Mouse (Mus musculus) embryonic stem cell, embryonic (primary cell): ENCODE data around the gene Spout1.

Experiments used
- CTCF ChIA-PET, 4 experiments: fragments of 300-600 bp in 2 of 4; fragments of 350-600 bp in 2 of 4; sonication (Branson Sonifier 250); formaldehyde crosslinking; loops; one replicate each; lab custom pipeline; 2022; ENCODE audit warnings: inconsistent platforms in 2 of 4; lab: Charles Lee
- POLR2A ChIA-PET, 4 experiments: fragments of 300-600 bp in 2 of 4; fragments of 350-600 bp in 2 of 4; sonication (Branson Sonifier 250); formaldehyde crosslinking; loops; one replicate each; lab custom pipeline; 2022; ENCODE audit warnings: antibody characterized with exemption in 4 of 4, inconsistent platforms in 1 of 4; lab: Charles Lee

The Spout1 gene

GRCm38 (mm10) chr2:30128789-30129188 is 49.5 kb downstream of the Spout1 start:
- ChIA-PET POLR2A (interaction anchor here in 2 of 4 experiments (1.3 to 10.3 kb wide), 5 partner anchors 8 to 80 kb away, joined by 3 to 393 read pairs (median 7); partner anchors contain the start of genes Spout1 (in 1 of the 2) and Wdr34 (in 1 of the 2)), CTCF (no interaction called here)

- CTCF ChIA-PET, result interaction anchor here in 3 of 4 experiments (0.6 to 1.9 kb wide), 9 partner anchors 9 to 345 kb away, joined by 3 to 9 read pairs (median 4); partner anchors contain the start of genes Spout1 (in 1 of the 3) and Tbc1d13 (in 1 of the 3)
- POLR2A ChIA-PET, result interaction anchor here (0.5 to 9.7 kb wide), 61 partner anchors 9 to 1661 kb away, joined by 3 to 229 read pairs (median 5); partner anchors contain the start of genes Endog (in 3 of the 4), Tbc1d13 (in 3 of the 4), Phyhd1 (in 2 of the 4) and Spout1 (in 2 of the 4)
Measured at GRCm38 (mm10) chr2:30124472-30125274, 53.6 kb downstream of the Spout1 start, which contains the start of gene Zer1. Zer1 (minus strand) TSS chr2:30124585.

GRCm38 (mm10) chr2:30123729-30124471 is 54.4 kb downstream of the Spout1 start:
- CTCF ChIA-PET, result interaction anchor here in 3 of 4 experiments (0.6 to 1.9 kb wide), 8 partner anchors 10 to 345 kb away, joined by 3 to 9 read pairs (median 4); partner anchors contain the start of genes Spout1 (in 1 of the 3) and Tbc1d13 (in 1 of the 3)

More at GRCm38 (mm10) chr2:30123729-30124471, 54.4 kb downstream of the Spout1 start:
- POLR2A ChIA-PET, result interaction anchor here (0.5 to 9.7 kb wide), 55 partner anchors 10 to 1660 kb away, joined by 3 to 229 read pairs (median 4); partner anchors contain the start of genes Tbc1d13 (in 3 of the 4), Phyhd1 (in 2 of the 4), Spout1 (in 2 of the 4) and Zdhhc12 (in 2 of the 4)
